Mouse (Mus musculus) spleen, adult 2 months (tissue): ENCODE results near the gene Extl1. TPM values are rescaled to one million over a fixed set of nuclear protein-coding genes. Genes with fewer than 3 reads are reported as not detected.

Experiments used
- DNase-seq, 2 experiments: peaks; one replicate each; pipeline versions ENCODE4 v3.0.0 to v3.0.0-alpha.2; 2012 to 2021; ENCODE audit warnings: low spot score in 2 of 2, low read depth in 1 of 2
- H3K27ac ChIP-seq: fragments of 200-500 bp; 2 replicates; pipeline ENCODE4 v1.5.1; 2012; ENCODE audit warnings: low read length, inconsistent platforms; ENCODE audit not compliant: insufficient read depth
- H3K27me3 ChIP-seq: fragments of 200-500 bp; 2 replicates; pipeline ENCODE4 v1.6.1; 2012; ENCODE audit warnings: mild to moderate bottlenecking, moderate library complexity, low read length, inconsistent platforms; ENCODE audit not compliant: control insufficient read depth, insufficient read depth
- H3K36me3 ChIP-seq: fragments of 200-500 bp; 2 replicates; pipeline ENCODE4 v1.6.1; 2012; ENCODE audit warnings: mild to moderate bottlenecking, low read length, inconsistent platforms; ENCODE audit not compliant: control insufficient read depth, insufficient read depth
- H3K4me1 ChIP-seq: fragments of 200-500 bp; 2 replicates; pipeline ENCODE4 v1.6.1; 2011; ENCODE audit warnings: inconsistent platforms; ENCODE audit not compliant: control insufficient read depth, insufficient read depth, insufficient read length
- H3K4me3 ChIP-seq: fragments of 200-500 bp; 2 replicates; pipeline ENCODE4 v1.5.1; 2011; ENCODE audit warnings: mild to moderate bottlenecking, inconsistent platforms; ENCODE audit not compliant: insufficient read depth, insufficient read length; ENCODE audit errors: extremely low read depth
- CTCF ChIP-seq: fragments of 200-500 bp; IDR thresholded peaks from 2 replicates; pipeline ENCODE4 v1.5.1; 2011; ENCODE audit warnings: mild to moderate bottlenecking, inconsistent platforms; ENCODE audit not compliant: insufficient read depth, insufficient read length, insufficient replicate concordance; ENCODE audit errors: extremely low read depth
- POLR2A ChIP-seq: fragments of 200-500 bp; IDR thresholded peaks from 2 replicates; pipeline ENCODE4 v1.6.1; 2011; ENCODE audit warnings: low read depth, low read length, inconsistent platforms
- WGBS: fragments of 180-500 bp; shearing (Covaris S2); methylation state at CpG from one replicate; pipeline ENCODE4 v1.1.7; 2018; 5-methylcytosine and 5-hydroxymethylcytosine counted together
- polyA plus RNA-seq: library from polyadenylated mRNA; depleted of rRNA; stranded (reverse); fragments of >200 nt; gene quantifications from 2 replicates; pipeline ENCODE4 v1.2.3, GENCODE M21; 2012

Extl1 gene
- polyA plus RNA-seq, 1 experiment = 7.2 TPM

GRCm38 (mm10) chr4:134372294-134372747 is 11.3 kb downstream of the Extl1 start:
- Histone ChIP-seq H3K27ac (no peak overlapping the region), H3K4me1 (peaks cover 10% of the 10 kb centered on the region; the same call in 1 of the 2 replicates), H3K4me3 (peak overlapping the region; percentile 64), H3K27me3 (peaks cover 12% of the 10 kb centered on the region), H3K36me3 (no peaks in the 10 kb centered on the region)
- TF ChIP-seq CTCF (no peak), POLR2A (no peak)
- under 1% methylated on average over 16 of the region's 16 CpGs for WGBS
- peak in 1 of 2 experiments; percentile 72 for DNase-seq

GRCm38 (mm10) chr4:134371316-134371855 is 12.3 kb downstream of the Extl1 start:
- Histone ChIP-seq H3K4me3 (peak overlapping the region; percentile 64; the same call in 1 of the 2 replicates), H3K4me1 (peaks cover 10% of the 10 kb centered on the region; the same call in 1 of the 2 replicates), H3K27ac (no peak overlapping the region; the same call in 1 of the 2 replicates), H3K27me3 (peaks cover 12% of the 10 kb centered on the region), H3K36me3 (no peaks in the 10 kb centered on the region)
- DNase-seq = no peak
- 6% methylated on average over 17 of the region's 17 CpGs for WGBS
- no peak for TF ChIP-seq CTCF
- TF ChIP-seq POLR2A = no peak

- peaks cover 12% of the 10 kb centered on the region for H3K27me3 ChIP-seq
- DNase-seq = no peak
Observed at GRCm38 (mm10) chr4:134370649-134371221, 12.9 kb downstream of the Extl1 start.

GRCm38 (mm10) chr4:134365280-134365679 is 18.4 kb downstream of the Extl1 start:
- no peaks in the 10 kb centered on the region for H3K36me3 ChIP-seq
- no peak for TF ChIP-seq CTCF
- TF ChIP-seq POLR2A = no peak
- no peak overlapping the region for H3K27ac ChIP-seq
- 9% methylated on average over 5 of the region's 5 CpGs for WGBS
- H3K4me1 ChIP-seq = peaks cover 38% of the 10 kb centered on the region; the same call in 1 of the 2 replicates
- 0 out of 2 replicates have a peak, but pooled peaks cover under 1% of the 10 kb centered on the region for H3K27me3 ChIP-seq
- H3K4me3 ChIP-seq = no peak overlapping the region
- no peak for DNase-seq

More at GRCm38 (mm10) chr4:134370649-134371221, 12.9 kb downstream of the Extl1 start:
- Histone ChIP-seq H3K36me3 (no peaks in the 10 kb centered on the region), H3K4me1 (peaks cover 10% of the 10 kb centered on the region; the same call in 1 of the 2 replicates), H3K4me3 (peak overlapping the region; percentile 64), H3K27ac (no peak overlapping the region)
- 9% methylated on average over 18 of the region's 18 CpGs for WGBS
- TF ChIP-seq POLR2A (no peak), CTCF (no peak)

- TF ChIP-seq POLR2A (no peak), CTCF (no peak)
- Histone ChIP-seq H3K4me3 (peak overlapping the region; percentile 25; the same call in 1 of the 2 replicates), H3K36me3 (no peaks in the 10 kb centered on the region), H3K27ac (peak overlapping the region; percentile 82), H3K27me3 (no peaks in the 10 kb centered on the region), H3K4me1 (peaks cover 38% of the 10 kb centered on the region; the same call in 1 of the 2 replicates)
- peak; percentile 80 to 82 for DNase-seq
- 2% methylated on average over 9 of the region's 9 CpGs for WGBS
Observed at GRCm38 (mm10) chr4:134362586-134362985, 21.1 kb downstream of the Extl1 start.

GRCm38 (mm10) chr4:134362124-134362523 is 21.5 kb downstream of the Extl1 start:
- H3K4me3 ChIP-seq = no peak overlapping the region
- peaks cover 38% of the 10 kb centered on the region; the same call in 1 of the 2 replicates for H3K4me1 ChIP-seq
- TF ChIP-seq CTCF (no peak), POLR2A (no peak)
- DNase-seq = no peak
- no peaks in the 10 kb centered on the region for H3K36me3 ChIP-seq
- H3K27ac ChIP-seq = peak overlapping the region; percentile 82
- no peaks in the 10 kb centered on the region for H3K27me3 ChIP-seq
- WGBS = 39% methylated on average over 9 of the region's 9 CpGs
